Mouse (Mus musculus): ENCODE measurements around the gene Srbd1. TPM values are rescaled to one million over a fixed set of nuclear protein-coding genes. Genes with fewer than 3 reads are reported as not detected.

Gene Srbd1
- polyA plus RNA-seq, 1 experiment from 2014 or later, result 12.0 TPM

DNA sequence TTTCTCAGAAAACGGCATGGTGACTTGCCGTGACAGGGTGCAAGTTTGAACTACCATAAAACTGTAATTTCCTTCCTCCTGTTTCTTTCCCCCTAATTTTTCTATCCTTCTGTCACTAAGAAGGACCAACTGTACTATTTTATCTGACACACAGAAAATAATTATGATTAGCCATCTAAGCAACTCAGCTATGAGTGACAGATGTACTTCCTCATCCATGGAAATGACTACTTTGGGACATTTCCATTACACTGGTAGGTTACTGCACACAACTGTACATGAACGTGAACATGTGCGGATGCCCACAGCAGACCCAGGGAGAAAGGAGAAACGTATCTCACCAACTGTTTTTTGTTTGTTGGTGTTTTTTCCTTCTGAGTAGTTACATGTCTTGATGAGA lies 123.7 kb downstream of the Srbd1 start:
- H3K9me3 ChIP-seq (ENCODE audit: control insufficient read depth, low read length), result 0 out of 2 replicates have a peak, but pooled peaks cover 5% of the 10 kb centered on the region
- no peaks in the 10 kb centered on the region for H3K4me1 ChIP-seq (ENCODE audit: control insufficient read depth, insufficient read depth, low read length)
- H3K4me3 ChIP-seq (ENCODE audit: low read depth, low read length), result no peak overlapping the region
- ATAC-seq (ENCODE audit: insufficient read depth, low FRiP score, low TSS enrichment), result no peak
- H3K4me2 ChIP-seq (ENCODE audit: low read depth), result no peak overlapping the region
- WGBS, result 89% methylated on average over 5 of the region's 5 CpGs
- no peak overlapping the region for H3K9ac ChIP-seq (ENCODE audit: low read length)
- H3K27me3 ChIP-seq (ENCODE audit: control insufficient read depth, insufficient read depth, low read length), result no peaks in the 10 kb centered on the region
- no peak overlapping the region for H3K27ac ChIP-seq (ENCODE audit: low read depth, low read length)
- H3K36me3 ChIP-seq (ENCODE audit: control insufficient read depth, insufficient read depth, low read length), result no peaks in the 10 kb centered on the region
- no peak for DNase-seq (ENCODE audit: low spot score)

DNA sequence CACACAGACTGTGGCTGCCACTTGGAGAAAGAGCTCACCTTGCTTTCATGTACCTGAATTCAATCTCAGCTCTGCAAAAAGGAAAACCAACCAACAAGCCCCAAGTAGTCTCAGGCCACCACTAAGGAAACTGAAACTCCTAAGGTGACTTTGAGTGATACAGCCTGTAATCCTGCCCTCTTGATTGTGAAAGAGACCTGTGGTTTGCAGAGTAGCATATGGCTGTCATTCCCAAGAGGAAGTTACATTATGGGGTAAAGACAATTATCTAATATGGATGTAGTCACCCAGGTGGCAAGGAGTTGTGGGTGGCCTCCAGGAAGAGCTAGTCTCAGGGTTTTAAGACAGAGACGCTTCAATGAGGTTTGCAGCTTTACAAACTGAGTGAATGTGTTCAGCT lies 125.2 kb downstream of the Srbd1 start:
- ATAC-seq (ENCODE audit: insufficient read depth, low FRiP score, low TSS enrichment) (no peak), DNase-seq (ENCODE audit: low spot score) (no peak)
- H3K4me2 ChIP-seq (ENCODE audit: low read depth), result no peak overlapping the region
- H3K27me3 ChIP-seq (ENCODE audit: control insufficient read depth, insufficient read depth, low read length), result no peaks in the 10 kb centered on the region
- no peak overlapping the region for H3K4me3 ChIP-seq (ENCODE audit: low read depth, low read length)
- H3K4me1 ChIP-seq (ENCODE audit: control insufficient read depth, insufficient read depth, low read length), result no peaks in the 10 kb centered on the region
- H3K9ac ChIP-seq (ENCODE audit: low read length), result no peak overlapping the region
- H3K36me3 ChIP-seq (ENCODE audit: control insufficient read depth, insufficient read depth, low read length), result no peaks in the 10 kb centered on the region
- H3K27ac ChIP-seq (ENCODE audit: low read depth, low read length), result no peak overlapping the region
- WGBS, result 86% methylated on average over 1 of the region's 1 CpGs
- H3K9me3 ChIP-seq (ENCODE audit: control insufficient read depth, low read length), result 0 out of 2 replicates have a peak, but pooled peaks cover 5% of the 10 kb centered on the region

DNA sequence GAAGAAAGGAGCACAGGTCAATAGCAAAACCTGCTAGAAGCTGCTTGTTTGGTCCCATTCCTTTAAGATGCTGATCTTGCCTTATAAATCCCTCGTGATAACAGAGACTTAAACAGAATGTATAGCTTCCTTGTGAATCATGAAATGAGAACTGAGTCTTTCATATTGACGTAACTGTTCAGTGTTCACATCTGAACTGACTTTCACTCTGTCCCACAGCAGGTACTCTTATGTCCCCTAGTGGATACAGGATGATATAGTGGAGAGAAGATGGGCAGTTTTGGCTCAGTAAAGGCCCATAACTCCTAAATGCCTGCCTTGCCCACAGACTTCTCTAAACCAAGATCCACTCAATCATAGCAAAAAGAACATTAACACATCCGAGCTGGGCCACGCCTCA lies 130.7 kb downstream of the Srbd1 start:
- no peaks in the 10 kb centered on the region for H3K36me3 ChIP-seq (ENCODE audit: control insufficient read depth, insufficient read depth, low read length)
- no peak overlapping the region for H3K27ac ChIP-seq (ENCODE audit: low read depth, low read length)
- H3K4me2 ChIP-seq (ENCODE audit: low read depth), result no peak overlapping the region
- no peaks in the 10 kb centered on the region for H3K27me3 ChIP-seq (ENCODE audit: control insufficient read depth, insufficient read depth, low read length)
- H3K9ac ChIP-seq (ENCODE audit: low read length), result no peak overlapping the region
- DNase-seq (ENCODE audit: low spot score) (no peak), ATAC-seq (ENCODE audit: insufficient read depth, low FRiP score, low TSS enrichment) (no peak)
- H3K4me3 ChIP-seq (ENCODE audit: low read depth, low read length), result no peak overlapping the region
- H3K9me3 ChIP-seq (ENCODE audit: control insufficient read depth, low read length), result no peaks in the 10 kb centered on the region
- H3K4me1 ChIP-seq (ENCODE audit: control insufficient read depth, insufficient read depth, low read length), result no peaks in the 10 kb centered on the region
- 84% methylated on average over 4 of the region's 4 CpGs for WGBS

DNA sequence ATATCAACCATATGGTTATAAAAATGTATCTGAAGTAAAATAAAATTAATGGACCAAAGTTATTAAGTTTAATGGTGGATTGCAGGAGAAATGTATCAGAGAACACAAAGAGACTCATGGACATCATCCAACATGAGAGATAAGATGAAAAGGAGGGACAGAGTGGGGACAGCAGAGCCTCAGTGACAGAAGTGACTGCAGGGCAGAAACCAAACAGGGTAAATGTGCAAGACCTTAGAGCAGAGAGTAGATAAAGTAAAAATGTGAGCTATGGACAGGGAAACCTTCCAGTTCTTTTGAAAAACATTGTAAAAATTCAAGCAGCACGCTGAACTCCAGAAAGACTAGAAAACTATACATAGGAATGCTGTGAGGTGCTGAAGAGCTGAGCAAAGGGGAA lies 132.4 kb downstream of the Srbd1 start:
- no peaks in the 10 kb centered on the region for H3K36me3 ChIP-seq (ENCODE audit: control insufficient read depth, insufficient read depth, low read length)
- no peak overlapping the region for H3K4me3 ChIP-seq (ENCODE audit: low read depth, low read length)
- ATAC-seq (ENCODE audit: insufficient read depth, low FRiP score, low TSS enrichment) (no peak), DNase-seq (ENCODE audit: low spot score) (no peak)
- no peaks in the 10 kb centered on the region for H3K4me1 ChIP-seq (ENCODE audit: control insufficient read depth, insufficient read depth, low read length)
- no peaks in the 10 kb centered on the region for H3K9me3 ChIP-seq (ENCODE audit: control insufficient read depth, low read length)
- H3K27me3 ChIP-seq (ENCODE audit: control insufficient read depth, insufficient read depth, low read length), result no peaks in the 10 kb centered on the region
- H3K9ac ChIP-seq (ENCODE audit: low read length), result no peak overlapping the region
- WGBS, result 82% methylated on average over 1 of the region's 1 CpGs
- H3K4me2 ChIP-seq (ENCODE audit: low read depth), result no peak overlapping the region
- no peak overlapping the region for H3K27ac ChIP-seq (ENCODE audit: low read depth, low read length)

- Histone ChIP-seq H3K27me3 (ENCODE audit: control insufficient read depth, insufficient read depth, low read length) (no peaks in the 10 kb centered on the region), H3K9ac (ENCODE audit: low read length) (no peak overlapping the region), H3K9me3 (ENCODE audit: control insufficient read depth, low read length) (no peaks in the 10 kb centered on the region), H3K4me3 (ENCODE audit: low read depth, low read length) (no peak overlapping the region), H3K27ac (ENCODE audit: low read depth, low read length) (no peak overlapping the region), H3K36me3 (ENCODE audit: control insufficient read depth, insufficient read depth, low read length) (no peaks in the 10 kb centered on the region), H3K4me2 (ENCODE audit: low read depth) (no peak overlapping the region), H3K4me1 (ENCODE audit: control insufficient read depth, insufficient read depth, low read length) (no peaks in the 10 kb centered on the region)
- DNase-seq (ENCODE audit: low spot score) (no peak), ATAC-seq (ENCODE audit: insufficient read depth, low FRiP score, low TSS enrichment) (no peak)
- 91% methylated on average over 3 of the region's 3 CpGs for WGBS
Observed at GRCm38 (mm10) chr17:86011849-86012248, 133.1 kb downstream of the Srbd1 start.

GRCm38 (mm10) chr17:86008401-86008800 lies 136.6 kb downstream of the Srbd1 start:
- WGBS, result 69% methylated on average over 10 of the region's 10 CpGs
- Histone ChIP-seq H3K27ac (ENCODE audit: low read depth, low read length) (no peak overlapping the region), H3K4me1 (ENCODE audit: control insufficient read depth, insufficient read depth, low read length) (no peaks in the 10 kb centered on the region), H3K36me3 (ENCODE audit: control insufficient read depth, insufficient read depth, low read length) (no peaks in the 10 kb centered on the region), H3K9ac (ENCODE audit: low read length) (no peak overlapping the region), H3K9me3 (ENCODE audit: control insufficient read depth, low read length) (no peaks in the 10 kb centered on the region), H3K27me3 (ENCODE audit: control insufficient read depth, insufficient read depth, low read length) (no peaks in the 10 kb centered on the region), H3K4me3 (ENCODE audit: low read depth, low read length) (no peak overlapping the region), H3K4me2 (ENCODE audit: low read depth) (no peak overlapping the region)
- ATAC-seq (ENCODE audit: insufficient read depth, low FRiP score, low TSS enrichment) (no peak), DNase-seq (ENCODE audit: low spot score) (no peak)

- no peak for ATAC-seq (ENCODE audit: insufficient read depth, low FRiP score, low TSS enrichment)
- H3K27ac ChIP-seq (ENCODE audit: low read depth, low read length), result no peak overlapping the region
- H3K4me1 ChIP-seq (ENCODE audit: control insufficient read depth, insufficient read depth, low read length), result no peaks in the 10 kb centered on the region
- H3K9ac ChIP-seq (ENCODE audit: low read length), result no peak overlapping the region
- WGBS, result 94% methylated on average over 6 of the region's 6 CpGs
- no peaks in the 10 kb centered on the region for H3K9me3 ChIP-seq (ENCODE audit: control insufficient read depth, low read length)
- no peak overlapping the region for H3K4me2 ChIP-seq (ENCODE audit: low read depth)
- DNase-seq (ENCODE audit: low spot score), result no peak
- H3K4me3 ChIP-seq (ENCODE audit: low read depth, low read length), result no peak overlapping the region
- no peaks in the 10 kb centered on the region for H3K27me3 ChIP-seq (ENCODE audit: control insufficient read depth, insufficient read depth, low read length)
- no peaks in the 10 kb centered on the region for H3K36me3 ChIP-seq (ENCODE audit: control insufficient read depth, insufficient read depth, low read length)
Observed at GRCm38 (mm10) chr17:86002113-86002512, 142.9 kb downstream of the Srbd1 start.

DNA sequence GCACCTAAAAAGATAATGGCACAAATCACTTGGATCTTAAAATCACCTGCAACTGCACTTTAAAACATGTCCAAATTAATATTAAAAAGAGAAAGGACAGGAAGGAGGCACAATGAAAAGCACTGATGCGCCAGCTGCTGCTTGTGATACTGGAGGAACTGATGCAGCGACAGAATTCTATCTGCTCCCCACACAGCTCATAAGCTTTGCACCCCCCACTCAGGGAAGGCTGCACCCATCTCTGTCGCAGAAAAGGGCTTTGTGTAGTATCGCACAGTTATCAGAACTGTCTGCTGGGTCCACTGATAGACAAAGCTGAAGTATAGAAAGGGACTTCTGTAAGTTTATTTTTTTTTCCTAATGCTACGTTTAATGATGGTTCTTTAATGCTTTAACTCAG lies 143.3 kb downstream of the Srbd1 start:
- Histone ChIP-seq H3K27ac (ENCODE audit: low read depth, low read length) (no peak overlapping the region), H3K4me2 (ENCODE audit: low read depth) (no peak overlapping the region), H3K4me1 (ENCODE audit: control insufficient read depth, insufficient read depth, low read length) (no peaks in the 10 kb centered on the region), H3K4me3 (ENCODE audit: low read depth, low read length) (no peak overlapping the region), H3K36me3 (ENCODE audit: control insufficient read depth, insufficient read depth, low read length) (no peaks in the 10 kb centered on the region), H3K9me3 (ENCODE audit: control insufficient read depth, low read length) (no peaks in the 10 kb centered on the region), H3K27me3 (ENCODE audit: control insufficient read depth, insufficient read depth, low read length) (no peaks in the 10 kb centered on the region), H3K9ac (ENCODE audit: low read length) (no peak overlapping the region)
- DNase-seq (ENCODE audit: low spot score) (no peak), ATAC-seq (ENCODE audit: insufficient read depth, low FRiP score, low TSS enrichment) (no peak)
- 92% methylated on average over 5 of the region's 5 CpGs for WGBS

DNA sequence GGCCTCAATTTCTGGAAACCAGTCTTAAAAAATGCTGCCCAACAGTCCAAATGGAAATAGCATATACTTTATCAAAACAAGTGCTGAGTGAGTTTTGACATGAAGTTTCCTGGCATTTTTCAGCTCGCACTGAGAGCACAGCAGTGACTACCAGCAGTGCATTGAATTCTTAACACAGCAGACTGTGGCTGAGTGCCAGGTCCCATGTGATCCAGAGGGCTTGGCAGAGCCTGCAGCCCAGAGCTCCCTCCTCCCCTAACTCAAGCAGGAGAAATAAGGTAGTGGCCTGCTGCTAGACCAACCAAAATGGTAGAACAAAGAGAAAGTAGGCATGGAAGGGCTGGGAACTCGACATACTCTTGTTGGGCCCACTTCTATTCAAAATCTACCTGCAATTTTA lies 149.2 kb downstream of the Srbd1 start:
- no peak overlapping the region for H3K27ac ChIP-seq (ENCODE audit: low read depth, low read length)
- no peak overlapping the region for H3K4me3 ChIP-seq (ENCODE audit: low read depth, low read length)
- 87% methylated on average over 2 of the region's 2 CpGs for WGBS
- H3K27me3 ChIP-seq (ENCODE audit: control insufficient read depth, insufficient read depth, low read length), result no peaks in the 10 kb centered on the region
- no peak for DNase-seq (ENCODE audit: low spot score)
- no peak overlapping the region for H3K9ac ChIP-seq (ENCODE audit: low read length)
- no peaks in the 10 kb centered on the region for H3K4me1 ChIP-seq (ENCODE audit: control insufficient read depth, insufficient read depth, low read length)
- ATAC-seq (ENCODE audit: insufficient read depth, low FRiP score, low TSS enrichment), result no peak
- no peaks in the 10 kb centered on the region for H3K36me3 ChIP-seq (ENCODE audit: control insufficient read depth, insufficient read depth, low read length)
- no peaks in the 10 kb centered on the region for H3K9me3 ChIP-seq (ENCODE audit: control insufficient read depth, low read length)
- no peak overlapping the region for H3K4me2 ChIP-seq (ENCODE audit: low read depth)

Data from neural tube, embryonic 11.5 days (tissue).